Mouse (Mus musculus) heart, adult 11 months (tissue): ENCODE measurements around the gene Smurf1.

Experiments
- DNase-seq: peaks from one replicate; pipeline ENCODE4 v3.0.0; 2022

The Smurf1 gene

DNA sequence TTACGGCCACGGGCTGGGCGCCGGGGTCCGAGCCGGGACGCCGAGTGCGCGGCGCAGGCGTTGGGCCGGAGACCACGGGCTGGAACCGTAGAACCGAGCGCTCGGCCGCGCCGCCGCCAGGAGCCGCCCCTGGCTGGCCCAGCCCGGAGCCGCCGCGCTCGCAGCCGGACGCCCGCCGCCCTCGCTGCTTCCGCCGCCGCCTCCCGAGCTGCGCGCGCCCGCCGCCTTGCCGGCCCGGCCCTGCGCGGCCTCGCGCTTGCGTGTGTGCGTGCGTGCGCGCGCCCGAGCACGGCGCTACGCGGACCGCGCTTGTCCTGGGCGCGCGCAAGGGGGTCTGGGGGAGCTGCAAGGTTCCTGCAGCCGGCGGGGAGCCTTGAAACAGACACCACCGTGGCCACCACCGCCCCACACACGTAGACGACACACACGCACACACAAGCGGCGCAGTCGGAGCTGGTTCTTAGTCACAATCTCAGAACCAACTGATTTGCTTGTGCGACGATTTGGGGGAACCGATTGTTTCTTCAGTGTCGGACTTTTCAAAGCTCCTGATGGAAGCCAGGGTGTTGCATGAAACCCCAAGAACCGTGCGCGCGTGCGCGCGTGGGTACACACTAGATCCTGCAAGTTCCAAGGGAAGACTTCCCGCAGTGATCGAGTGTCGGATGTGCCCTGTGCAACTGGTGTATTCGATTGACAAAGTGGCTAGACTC lies at the start of gene Smurf1:
Gene Smurf1 (minus strand): TSS at position 209 of the 713 bp plus-strand sequence.
- peak; percentile 99 for DNase-seq

DNA sequence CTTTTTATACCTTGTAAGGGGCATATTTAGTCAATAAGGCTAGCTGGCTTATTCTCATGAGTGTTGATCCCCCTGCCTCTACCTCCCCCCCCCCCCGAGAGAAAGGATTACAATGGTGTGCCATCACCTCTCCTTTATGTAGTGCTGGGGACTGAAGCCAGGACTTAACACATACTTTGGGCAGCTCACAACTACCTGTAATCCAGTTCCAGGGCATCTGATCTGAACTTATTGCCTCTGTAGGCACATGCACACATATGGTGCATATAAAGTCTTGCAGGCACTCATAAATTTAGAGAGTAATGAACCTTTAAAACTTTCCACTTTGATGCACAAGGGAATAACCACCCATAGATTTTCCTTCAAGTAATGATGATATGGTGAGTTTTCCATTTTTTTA lies 48.6 kb upstream of the Smurf1 start:
- no peak for DNase-seq

DNA sequence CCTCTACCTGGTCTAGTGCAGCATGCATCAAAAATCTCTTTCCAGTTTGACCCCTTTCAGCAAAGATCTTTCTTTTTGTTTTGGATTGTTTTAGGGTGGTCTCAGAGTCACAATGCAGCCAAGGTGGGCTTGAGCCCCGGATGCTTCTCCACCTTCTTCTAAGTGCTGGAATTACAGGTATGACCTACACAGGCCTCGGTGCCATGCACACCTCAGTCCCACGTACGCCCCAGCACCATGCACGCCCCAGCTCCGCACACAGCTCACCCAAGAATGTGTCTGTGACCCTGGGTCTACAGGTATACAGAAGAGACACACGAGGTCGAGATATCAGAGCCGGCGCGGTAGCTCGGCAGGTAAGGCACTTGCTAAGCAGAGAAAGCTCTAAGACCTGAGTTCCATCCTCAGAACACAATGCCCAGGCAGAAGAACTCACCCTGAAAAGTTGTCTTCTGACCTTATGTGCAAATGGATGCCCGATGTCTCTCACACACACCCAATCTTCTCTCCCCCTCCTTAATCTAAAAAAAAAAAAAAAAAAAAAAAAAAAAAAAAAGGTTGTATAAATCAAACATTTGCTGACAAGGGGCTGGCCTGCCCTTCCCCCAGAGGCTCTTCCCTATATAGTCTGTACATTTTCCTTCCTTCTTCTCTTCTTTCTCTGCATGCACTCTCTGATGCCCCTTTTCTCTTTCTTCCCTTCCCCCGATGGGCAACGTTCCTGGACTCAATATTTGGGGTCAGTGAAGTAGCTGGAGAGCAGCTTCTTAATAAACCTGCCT lies 43.4 kb upstream of the Smurf1 start:
- DNase-seq: peak; percentile 60

DNA sequence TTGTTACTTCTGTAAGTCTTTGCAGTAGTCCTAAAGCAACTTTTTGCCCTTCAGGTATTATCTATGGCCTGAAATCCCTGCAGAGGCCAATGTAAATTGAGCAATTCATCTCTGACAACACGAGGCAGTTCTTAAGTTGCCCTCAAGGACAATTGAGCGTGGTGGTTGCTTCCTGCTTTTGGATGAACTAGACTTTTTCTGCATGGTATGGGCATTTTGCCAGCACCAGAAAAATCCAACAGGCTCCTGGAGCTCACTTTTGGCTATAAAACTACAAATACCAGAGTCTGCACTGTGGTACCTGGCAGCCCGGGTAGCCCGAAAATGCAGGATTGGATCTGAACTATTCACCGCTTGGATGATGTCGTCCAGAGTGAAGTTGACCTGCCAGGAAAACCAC lies 39.9 kb upstream of the Smurf1 start:
- DNase-seq: no peak

DNA sequence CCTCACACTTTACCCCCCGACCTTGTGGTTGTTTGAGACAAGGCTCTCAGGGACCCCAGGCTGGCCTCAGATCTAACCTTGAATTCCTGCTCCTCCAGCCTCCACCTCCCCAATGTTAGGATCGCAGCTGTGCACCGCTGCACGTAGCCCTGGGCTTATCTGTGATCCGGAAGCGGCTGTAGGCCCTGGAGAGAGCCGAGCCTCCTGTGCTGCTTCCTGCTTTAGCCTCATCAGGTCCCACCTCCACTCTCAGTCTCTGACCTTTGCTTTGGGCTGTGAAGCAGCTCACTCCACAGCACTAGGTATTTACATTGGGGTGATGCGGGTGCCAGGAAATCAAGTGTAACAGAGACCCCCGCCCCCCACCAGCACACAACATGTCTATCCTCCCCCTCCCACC lies 38.8 kb upstream of the Smurf1 start:
- DNase-seq: peak; percentile 79

DNA sequence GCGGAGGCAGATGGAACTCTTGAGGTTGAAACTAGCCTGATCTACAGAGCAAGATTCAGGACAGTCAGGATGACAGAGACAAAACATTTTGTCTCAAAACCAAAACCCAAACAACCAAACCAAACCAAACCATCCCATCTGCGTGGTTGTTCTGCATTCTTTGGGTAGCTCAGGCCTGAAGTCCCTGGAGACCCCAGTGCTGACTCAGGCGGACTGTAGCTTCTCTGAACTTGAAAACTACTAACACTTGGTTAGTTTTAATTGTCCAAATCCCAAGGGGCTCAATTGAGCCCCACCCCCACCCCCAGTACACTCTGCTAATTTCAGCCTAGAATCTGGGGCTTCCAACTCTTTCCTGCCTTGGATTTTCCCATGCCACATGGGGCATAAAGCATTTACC lies 37.7 kb upstream of the Smurf1 start:
- DNase-seq: peak; percentile 25

DNA sequence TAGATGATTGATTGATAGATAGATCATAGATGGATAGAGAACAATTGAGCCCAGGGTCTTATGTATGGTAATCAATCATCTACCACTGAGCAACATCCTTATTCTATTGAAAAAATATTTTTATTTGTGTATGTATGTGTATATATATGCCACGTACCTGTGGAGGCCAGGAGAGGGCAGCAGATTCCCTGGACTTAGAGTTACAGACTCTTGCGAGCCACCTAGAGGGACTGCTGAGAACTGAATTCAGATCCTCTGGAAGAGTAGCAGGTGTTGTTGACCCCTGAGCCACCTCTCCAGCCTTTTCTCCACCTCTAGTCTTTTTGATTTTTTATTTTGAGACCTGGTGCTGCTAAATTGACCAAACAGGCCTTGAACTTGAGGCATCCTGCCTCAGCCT lies 32.8 kb upstream of the Smurf1 start:
- no peak for DNase-seq

DNA sequence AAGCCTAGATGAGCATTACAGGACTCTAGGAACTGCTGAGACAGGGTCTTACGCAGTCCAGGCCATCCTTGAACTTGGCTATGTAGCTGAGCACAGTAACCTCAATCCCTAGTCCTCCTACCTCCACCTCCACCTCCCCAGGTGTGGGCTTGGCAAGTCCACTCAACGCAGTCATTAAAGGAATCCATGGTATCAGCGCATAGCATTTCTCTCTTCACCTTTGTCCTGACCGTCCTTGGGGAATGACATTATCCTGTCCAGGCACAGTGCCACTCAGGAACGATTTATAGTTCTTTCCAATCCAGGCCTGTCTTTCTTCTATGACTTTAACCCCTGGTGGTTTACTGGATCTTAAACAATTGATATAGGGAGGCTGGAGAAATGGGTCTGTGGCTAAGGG lies 24.8 kb upstream of the Smurf1 start:
- no peak for DNase-seq

DNA sequence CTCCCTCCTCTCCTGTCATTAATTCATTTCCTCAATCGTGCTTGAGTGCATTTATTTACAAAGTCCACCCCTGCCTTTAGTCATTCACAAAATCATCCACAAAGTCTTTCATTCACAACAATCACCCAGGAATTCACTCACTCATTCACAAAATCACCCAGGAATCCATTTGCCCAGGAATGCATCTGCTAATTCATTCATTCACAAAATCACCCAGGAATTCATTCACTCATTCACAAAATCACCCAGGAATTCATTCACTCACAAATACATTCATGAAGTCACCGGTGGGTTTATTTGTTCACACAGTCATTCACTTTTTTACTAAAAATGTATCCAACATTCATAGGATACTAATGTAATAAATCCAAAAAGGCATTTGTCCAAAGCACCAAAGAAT lies 24.4 kb upstream of the Smurf1 start:
- DNase-seq: no peak

DNA sequence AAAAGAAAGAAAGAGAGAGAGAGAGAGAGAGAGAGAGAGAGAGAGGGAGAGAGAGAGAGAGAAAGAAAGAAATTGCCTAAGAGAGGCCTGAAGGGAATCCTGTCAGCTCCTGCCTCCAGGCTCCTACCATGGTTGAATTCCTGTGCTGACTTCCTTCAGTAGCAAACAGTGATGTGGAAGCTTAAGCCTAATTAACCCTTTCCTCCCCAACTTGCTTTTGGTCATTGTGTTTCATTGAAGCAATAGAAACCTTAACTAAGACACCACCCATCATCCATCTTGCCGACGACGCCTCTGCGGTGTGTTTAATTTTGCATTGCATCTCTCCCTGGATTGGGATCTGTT lies 23.4 kb upstream of the Smurf1 start:
- DNase-seq: no peak

DNA sequence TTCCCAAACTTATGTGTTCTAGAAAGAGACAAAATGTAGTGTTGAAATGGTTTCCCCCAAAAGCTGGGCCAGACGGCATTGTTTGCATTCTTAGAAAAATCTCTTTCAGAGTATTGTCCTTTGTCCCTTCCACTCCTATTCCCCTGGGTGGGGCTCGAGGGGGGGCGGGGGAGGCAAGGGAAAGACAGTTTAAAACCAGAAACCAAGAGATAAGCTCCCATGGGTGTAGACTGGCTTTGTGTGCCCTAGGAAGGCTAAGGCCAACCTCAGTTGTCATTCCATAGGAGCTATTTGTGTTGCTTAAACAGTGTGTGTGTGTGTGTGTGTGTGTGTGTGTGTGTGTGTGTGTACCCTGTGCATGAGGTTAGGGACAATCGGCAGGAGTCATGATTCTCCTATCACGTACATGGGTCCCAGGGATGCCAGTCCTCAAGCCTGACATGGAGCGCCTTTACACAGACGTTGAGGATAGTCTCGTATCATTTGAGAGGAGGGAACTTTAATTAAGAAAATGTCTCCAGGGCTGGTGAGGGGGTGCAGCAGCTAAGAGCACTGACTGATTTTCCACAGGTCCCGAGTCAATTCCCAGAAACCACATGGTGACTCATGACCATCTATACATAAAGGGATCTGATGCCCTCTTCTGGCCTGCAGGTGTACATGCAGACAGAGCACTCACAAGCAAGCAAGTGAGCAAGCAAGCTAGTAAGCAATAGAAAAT lies 22.9 kb upstream of the Smurf1 start:
- no peak for DNase-seq

DNA sequence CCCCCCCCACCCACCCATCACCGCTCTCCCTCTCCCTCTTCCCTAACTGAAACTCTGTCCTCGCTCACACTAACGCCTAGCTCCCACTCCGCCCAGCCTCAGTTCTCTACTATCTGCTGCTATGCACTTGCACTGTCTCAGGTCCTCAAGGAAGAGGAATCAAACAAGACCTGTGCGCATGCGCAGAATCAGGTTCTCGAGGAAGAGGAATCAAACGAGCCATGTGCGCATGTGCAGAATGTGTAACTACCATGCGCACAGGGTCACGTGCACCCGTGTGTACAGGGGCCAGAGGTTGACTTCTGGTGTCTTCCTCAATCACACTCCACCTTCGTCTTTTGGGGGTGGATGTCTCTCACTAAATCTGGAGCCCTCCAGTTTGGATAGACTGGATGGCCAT lies 21.9 kb upstream of the Smurf1 start:
- DNase-seq: no peak

DNA sequence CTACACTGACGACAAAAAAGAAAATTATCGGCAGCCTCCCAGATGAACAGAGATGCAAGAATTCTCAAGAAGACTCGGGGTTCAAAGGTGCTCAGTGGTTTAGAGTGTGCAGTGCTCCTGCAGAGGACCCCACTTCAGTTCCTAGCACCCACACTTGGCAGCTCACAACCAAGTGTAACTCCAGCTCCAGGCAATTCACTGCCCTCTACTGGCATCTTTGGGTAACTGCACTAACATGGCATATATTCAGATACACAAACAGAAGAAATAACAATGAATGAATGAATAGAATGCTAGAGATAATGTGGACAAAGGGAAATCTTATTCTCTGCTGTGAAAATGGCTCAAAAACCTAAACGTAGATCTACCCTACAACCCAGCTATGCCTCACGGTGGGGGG lies 19.2 kb upstream of the Smurf1 start:
- no peak for DNase-seq

DNA sequence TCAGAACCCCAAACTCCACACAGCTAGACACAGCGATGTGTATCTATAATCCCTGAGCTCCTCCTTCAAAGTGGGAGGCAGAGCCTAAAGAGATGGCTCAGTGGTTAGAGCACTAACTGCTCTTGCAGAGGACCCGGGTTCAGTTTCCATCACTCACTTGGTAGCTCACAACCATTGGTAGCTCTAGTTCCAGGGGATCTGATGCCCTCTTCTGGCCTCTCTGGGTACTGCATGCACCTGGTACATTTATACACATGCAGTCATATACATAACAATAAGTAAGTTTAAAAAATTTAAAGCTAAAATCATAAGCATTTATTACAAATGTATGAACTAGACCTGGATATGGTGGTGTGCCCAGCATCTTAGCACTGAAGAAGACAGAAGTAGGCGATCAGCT lies 17.6 kb upstream of the Smurf1 start:
- no peak for DNase-seq

DNA sequence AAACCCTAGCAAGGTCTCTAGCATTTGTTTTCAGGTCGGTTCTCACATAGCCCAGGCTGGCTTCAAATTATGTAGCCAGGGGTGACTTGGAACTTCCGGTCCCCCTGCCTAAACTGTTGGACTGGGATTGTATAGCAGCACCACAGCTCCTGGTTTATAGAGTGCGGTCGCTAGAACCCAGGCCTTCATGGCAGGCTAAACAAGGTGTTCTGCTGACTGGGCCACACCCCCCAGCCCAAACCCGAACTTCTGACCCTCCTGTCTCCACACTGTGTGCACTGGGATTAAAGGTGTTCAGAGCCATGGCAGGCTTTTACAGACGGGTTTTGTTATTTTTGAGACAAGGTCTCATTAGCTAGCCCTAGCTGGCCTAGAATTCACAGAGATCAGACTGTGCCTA lies 13.5 kb upstream of the Smurf1 start:
- no peak for DNase-seq

DNA sequence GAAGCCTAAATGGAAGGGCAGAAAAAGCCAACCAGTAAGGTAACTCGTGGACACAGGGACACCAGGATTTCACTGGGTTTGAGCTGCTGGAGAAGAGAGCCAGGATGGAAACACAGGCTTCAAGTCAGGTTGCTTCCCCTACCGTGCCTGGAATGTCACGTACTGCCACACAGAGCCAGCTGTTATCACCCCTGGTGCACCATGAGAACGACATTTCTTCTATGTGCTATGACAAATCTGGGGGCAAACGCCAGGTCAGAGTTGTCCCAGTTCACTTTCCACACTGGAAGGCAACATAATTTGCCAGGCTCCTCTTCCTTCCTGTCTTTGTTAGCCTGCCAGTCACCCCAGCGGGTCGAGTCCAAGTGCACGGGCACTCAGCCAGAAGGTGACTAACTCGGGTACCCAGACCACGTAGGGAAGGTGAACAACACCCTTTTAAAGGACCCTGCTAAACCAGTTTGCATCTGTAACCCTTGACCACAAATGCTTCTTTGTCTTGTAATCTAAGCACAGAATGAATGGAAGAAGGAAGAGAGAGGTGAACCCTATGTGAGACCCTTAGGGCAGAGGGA lies 13.0 kb upstream of the Smurf1 start:
- DNase-seq: peak; percentile 94

DNA sequence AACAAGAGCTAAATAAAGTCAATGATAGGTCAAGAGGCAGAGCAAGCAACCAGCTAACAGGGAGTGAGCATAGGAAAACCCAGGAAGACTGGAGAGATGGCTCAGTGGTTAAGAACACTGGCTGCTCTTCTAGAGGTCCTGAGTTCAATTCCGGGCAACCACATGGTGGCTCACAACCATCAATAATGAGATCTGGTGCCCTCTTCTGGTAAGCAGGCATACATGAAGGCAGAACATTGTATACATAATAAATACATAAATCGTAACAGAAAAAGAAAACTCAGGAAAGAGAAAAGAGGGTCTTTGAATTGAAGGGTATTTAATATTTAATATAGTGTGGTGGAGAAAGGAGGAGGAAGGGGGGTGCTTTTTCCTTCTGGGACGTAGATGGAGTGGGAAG lies 5.6 kb upstream of the Smurf1 start:
- no peak for DNase-seq

DNA sequence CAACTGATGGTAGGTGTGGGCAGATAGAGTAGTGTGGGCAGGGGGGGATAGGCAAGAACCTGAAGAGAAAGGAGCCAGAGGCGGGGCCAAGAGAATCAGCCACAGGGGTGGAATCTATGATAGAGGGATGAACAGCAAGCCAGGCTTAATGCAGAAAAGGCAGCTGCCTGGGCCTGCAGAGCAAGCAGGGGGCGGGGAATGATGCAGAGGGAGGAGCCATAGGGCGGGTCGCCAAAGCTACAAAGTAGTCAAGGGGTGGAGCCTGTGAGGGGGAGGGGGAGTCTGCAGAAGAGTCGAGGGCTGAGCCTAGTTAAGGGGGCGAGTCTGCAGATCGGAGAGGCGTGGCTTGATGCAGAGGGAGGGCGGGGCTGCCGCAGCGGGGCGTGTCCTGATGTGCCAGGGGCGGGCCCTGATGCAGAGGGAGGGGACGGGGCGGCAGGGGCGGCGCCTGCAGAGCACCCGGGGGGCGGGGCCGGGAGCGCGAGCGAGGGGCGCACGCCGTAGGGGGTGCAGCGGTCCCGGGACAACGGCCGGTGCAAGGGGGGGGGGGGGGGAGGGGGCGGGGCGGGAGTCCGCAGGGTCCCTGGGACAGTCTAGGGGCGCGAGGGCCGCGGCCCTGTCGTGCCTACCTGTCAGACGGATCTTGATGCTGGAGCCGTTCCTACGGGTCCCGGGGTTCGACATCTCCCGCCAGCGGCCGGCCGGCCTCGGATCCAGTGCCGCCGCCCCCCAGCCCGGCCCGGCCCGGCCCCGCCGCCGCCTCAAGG lies 592 bp downstream of the Smurf1 start:
- DNase-seq: peak; percentile 99

DNA sequence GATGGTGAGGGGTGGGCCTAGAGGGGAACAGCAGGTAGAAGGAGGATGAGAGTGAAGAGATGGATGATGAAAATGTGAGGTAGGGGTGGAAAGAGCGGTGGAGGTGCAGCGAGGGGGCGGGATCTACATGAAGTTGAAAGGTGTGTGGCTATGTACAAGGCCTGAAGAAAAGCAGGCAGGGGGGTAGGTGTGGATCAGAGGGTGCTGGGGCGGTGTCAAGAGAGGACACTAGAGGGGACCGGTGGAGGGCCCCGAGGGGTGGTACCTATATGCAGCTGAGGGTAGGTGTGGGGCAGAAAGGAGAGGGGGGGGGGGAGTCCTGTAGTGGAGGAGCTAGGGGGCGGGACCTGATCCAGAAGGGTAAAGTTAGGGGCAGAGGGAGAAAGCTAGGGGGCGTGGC lies 1.2 kb downstream of the Smurf1 start:
- DNase-seq: no peak

DNA sequence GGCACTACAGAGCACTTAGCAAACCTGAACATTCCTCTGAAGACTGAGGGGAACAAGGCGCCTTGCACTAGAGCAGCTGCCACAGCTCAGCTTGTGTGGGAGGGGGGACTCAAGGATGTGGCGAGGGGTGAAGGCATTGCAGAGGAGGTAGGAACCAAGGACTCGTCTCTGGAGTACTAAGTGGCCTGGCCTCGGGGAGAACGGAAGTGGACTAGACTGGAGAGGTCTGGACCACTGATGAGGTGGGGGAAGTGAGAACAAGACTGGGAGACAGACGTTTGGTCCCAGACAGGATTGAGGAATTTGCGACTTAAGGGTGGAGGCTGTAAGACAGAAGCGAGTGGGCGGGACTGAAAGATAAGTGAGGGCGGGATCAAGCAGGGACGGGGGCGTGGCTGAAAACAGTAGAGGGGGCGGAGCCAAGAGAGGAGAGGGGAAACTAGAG lies 1.8 kb downstream of the Smurf1 start:
- DNase-seq: peak; percentile 98

DNA sequence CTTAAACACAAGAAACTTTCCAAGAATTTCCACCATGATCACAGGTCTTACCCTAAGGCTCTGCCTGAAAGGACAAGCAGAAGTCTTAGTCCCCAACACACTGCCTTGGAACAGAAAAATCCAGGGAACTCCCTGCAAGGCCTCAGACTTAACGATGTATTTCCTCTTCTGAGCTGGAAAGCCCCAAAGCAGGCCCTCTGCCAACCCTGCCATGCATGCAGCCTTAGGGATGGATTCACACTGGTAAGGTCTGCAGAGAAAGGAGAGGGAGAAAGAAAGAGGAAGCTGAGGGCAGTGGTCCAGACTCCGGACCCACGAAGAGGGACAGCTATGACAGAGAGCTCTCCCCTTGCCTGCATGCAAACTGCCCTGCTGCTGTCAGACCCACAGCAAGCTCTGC lies 2.2 kb downstream of the Smurf1 start:
- DNase-seq: peak; percentile 95

DNA sequence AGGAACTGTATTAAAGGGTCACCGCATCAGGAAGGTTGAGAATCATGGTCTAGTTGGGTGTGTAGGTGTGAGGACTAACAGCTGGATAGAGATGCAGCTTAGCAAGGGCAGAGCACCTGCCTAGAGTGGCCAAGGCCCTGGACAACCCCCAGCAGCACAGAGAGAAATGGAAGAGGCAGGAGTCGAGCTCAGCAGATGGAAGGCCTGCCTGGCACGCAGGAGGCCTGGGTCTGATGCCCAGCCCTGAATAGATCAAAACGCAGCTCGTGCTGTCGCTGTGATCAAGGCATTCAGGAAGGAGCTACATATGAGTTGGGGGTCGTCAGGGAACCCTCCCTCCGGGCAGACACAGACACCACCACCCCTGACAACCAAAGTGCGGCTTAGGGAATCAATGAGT lies 7.4 kb downstream of the Smurf1 start:
- DNase-seq: no peak

DNA sequence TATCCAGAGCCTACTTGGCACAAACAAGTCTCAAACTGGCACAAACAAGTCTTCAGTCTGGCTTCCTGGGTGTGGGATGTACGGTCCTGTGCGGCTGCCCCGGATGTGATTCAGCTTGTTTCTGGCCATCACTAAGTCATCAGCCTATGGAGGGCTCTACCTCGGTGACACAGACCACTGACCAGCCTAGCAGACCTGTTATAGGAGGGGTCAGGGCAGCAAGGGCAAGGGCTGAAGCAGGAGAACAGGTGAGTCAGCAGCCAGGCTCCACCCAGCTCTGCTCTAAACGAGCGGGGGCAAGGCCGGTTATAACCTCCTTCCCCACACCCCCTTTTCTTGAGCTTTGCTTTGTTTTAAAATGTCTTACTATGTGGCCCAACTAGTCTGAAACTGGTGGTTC lies 11.2 kb downstream of the Smurf1 start:
- no peak for DNase-seq
